Mouse (Mus musculus) kidney, embryonic 14.5 days (tissue): Measurements from ENCODE around the gene Tarbp2. TPM values are rescaled to one million over a fixed set of nuclear protein-coding genes. Genes with fewer than 3 reads are reported as not detected.

Experiments
- polyA plus RNA-seq: library from polyadenylated mRNA; unstranded; fragments of >200 nt; fragmentation: Nextera tagmentation; extraction: Ambion mirVana; gene quantifications from 2 replicates; pipeline ENCODE4 v1.2.1, GENCODE M21; 2014

Gene Tarbp2
- polyA plus RNA-seq, 1 experiment from 2014 or later, result 89.1 TPM

Other genes with a start within 250 kb of the Tarbp2 start
- gene Gm9918, start 247.6 kb upstream of the Tarbp2 start, polyA plus RNA-seq, result 0.37 and 0.84 TPM in 2 replicates
- gene Mfsd5, start 238.7 kb upstream of the Tarbp2 start, polyA plus RNA-seq, result 53.7 and 65.3 TPM in 2 replicates
- gene Espl1, start 221.9 kb upstream of the Tarbp2 start, polyA plus RNA-seq, result 33.6 and 35.2 TPM in 2 replicates
- gene Pfdn5, start 192.1 kb upstream of the Tarbp2 start, polyA plus RNA-seq, result 481 and 576 TPM in 2 replicates
- gene Myg1, start 186.5 kb upstream of the Tarbp2 start, polyA plus RNA-seq, result 117 and 129 TPM in 2 replicates
- 73.3 and 84.7 TPM in 2 replicates for gene Aaas, start 167.4 kb upstream of the Tarbp2 start, polyA plus RNA-seq
- 1.0 and 2.0 TPM in 2 replicates for gene Sp7, start 151.0 kb upstream of the Tarbp2 start, polyA plus RNA-seq
- gene Sp1, start 112.0 kb upstream of the Tarbp2 start, polyA plus RNA-seq, result 16.5 and 16.8 TPM in 2 replicates
- gene Amhr2, start 72.8 kb upstream of the Tarbp2 start, polyA plus RNA-seq, result 0.51 and 0.95 TPM in 2 replicates
- gene Prr13, start 59.2 kb upstream of the Tarbp2 start, polyA plus RNA-seq, result 87.7 and 92.6 TPM in 2 replicates
- gene Pcbp2, start 47.7 kb upstream of the Tarbp2 start, polyA plus RNA-seq, result 305 and 373 TPM in 2 replicates
- gene Gm10337, start 14.5 kb upstream of the Tarbp2 start, polyA plus RNA-seq, result not detected in 2 replicates
- 12.2 and 14.8 TPM in 2 replicates for gene Map3k12, start 1.1 kb upstream of the Tarbp2 start, polyA plus RNA-seq
- 2.7 and 3.5 TPM in 2 replicates for gene Npff, start 6.8 kb downstream of the Tarbp2 start, polyA plus RNA-seq
- 0.79 TPM in 1 of 2 replicates, not detected in the other for gene Gm28047, start 106.9 kb downstream of the Tarbp2 start, polyA plus RNA-seq
- gene Atf7, start 107.3 kb downstream of the Tarbp2 start, polyA plus RNA-seq, result 30.5 and 36.8 TPM in 2 replicates
- 90.0 and 124 TPM in 2 replicates for gene Atp5g2, start 154.2 kb downstream of the Tarbp2 start, polyA plus RNA-seq
- gene Calcoco1, start 204.0 kb downstream of the Tarbp2 start, polyA plus RNA-seq, result 26.1 and 41.3 TPM in 2 replicates